Mouse (Mus musculus) midbrain, embryonic 13.5 days (tissue): Measurements from ENCODE around the gene Hlcs. TPM values are rescaled to one million over a fixed set of nuclear protein-coding genes. Genes with fewer than 3 reads are reported as not detected.

Source experiments
- ATAC-seq: fragments of 200-750 bp; cut with Nextera tagmentation; 2 replicates; pipeline ENCODE4 v1.8.0; 2017; ENCODE audit warnings: mild to moderate bottlenecking, moderate TSS enrichment, moderate library complexity
- H3K27ac ChIP-seq: fragments of 300-500 bp; sonication (generic); 2 replicates; pipeline ENCODE4 v1.5.1; 2015; ENCODE audit warnings: inconsistent platforms, mild to moderate bottlenecking, moderate library complexity
- H3K27me3 ChIP-seq: fragments of 300-500 bp; sonication (generic); 2 replicates; pipeline ENCODE4 v1.6.1; 2015; ENCODE audit warnings: mild to moderate bottlenecking, inconsistent platforms
- H3K36me3 ChIP-seq: fragments of 300-500 bp; sonication (generic); 2 replicates; pipeline ENCODE4 v1.6.1; 2015; ENCODE audit warnings: mild to moderate bottlenecking, inconsistent platforms
- H3K4me1 ChIP-seq: fragments of 300-500 bp; sonication (generic); replicated peaks from 2 replicates; pipeline ENCODE4 v1.6.1; 2015; ENCODE audit warnings: inconsistent platforms
- H3K4me2 ChIP-seq: fragments of 300-500 bp; sonication (generic); replicated peaks from 2 replicates; pipeline ENCODE4 v1.6.1; 2015; ENCODE audit warnings: moderate library complexity, mild to moderate bottlenecking, inconsistent platforms
- H3K4me3 ChIP-seq: fragments of 300-500 bp; sonication (generic); replicated peaks from 2 replicates; pipeline ENCODE4 v1.5.1; 2015; ENCODE audit warnings: mild to moderate bottlenecking, inconsistent platforms
- H3K9ac ChIP-seq: fragments of 300-500 bp; sonication (generic); replicated peaks from 2 replicates; pipeline ENCODE4 v1.6.1; 2015; ENCODE audit warnings: mild to moderate bottlenecking, inconsistent platforms
- H3K9me3 ChIP-seq: fragments of 300-500 bp; sonication (generic); 2 replicates; pipeline ENCODE4 v1.6.1; 2016; ENCODE audit warnings: mild to moderate bottlenecking, inconsistent platforms
- WGBS: fragments of 180-500 bp; shearing (Covaris S2); methylation state at CpG from one replicate; pipeline ENCODE4 v1.1.7; 2015; 5-methylcytosine and 5-hydroxymethylcytosine counted together
- polyA plus RNA-seq: library from polyadenylated mRNA; unstranded; fragments of >200 nt; fragmentation: Nextera tagmentation; extraction: Ambion mirVana; gene quantifications from 2 replicates; pipeline ENCODE4 v1.2.1, GENCODE M21; 2015

Gene Hlcs
- polyA plus RNA-seq, 1 experiment from 2014 or later = 9.2 TPM

DNA sequence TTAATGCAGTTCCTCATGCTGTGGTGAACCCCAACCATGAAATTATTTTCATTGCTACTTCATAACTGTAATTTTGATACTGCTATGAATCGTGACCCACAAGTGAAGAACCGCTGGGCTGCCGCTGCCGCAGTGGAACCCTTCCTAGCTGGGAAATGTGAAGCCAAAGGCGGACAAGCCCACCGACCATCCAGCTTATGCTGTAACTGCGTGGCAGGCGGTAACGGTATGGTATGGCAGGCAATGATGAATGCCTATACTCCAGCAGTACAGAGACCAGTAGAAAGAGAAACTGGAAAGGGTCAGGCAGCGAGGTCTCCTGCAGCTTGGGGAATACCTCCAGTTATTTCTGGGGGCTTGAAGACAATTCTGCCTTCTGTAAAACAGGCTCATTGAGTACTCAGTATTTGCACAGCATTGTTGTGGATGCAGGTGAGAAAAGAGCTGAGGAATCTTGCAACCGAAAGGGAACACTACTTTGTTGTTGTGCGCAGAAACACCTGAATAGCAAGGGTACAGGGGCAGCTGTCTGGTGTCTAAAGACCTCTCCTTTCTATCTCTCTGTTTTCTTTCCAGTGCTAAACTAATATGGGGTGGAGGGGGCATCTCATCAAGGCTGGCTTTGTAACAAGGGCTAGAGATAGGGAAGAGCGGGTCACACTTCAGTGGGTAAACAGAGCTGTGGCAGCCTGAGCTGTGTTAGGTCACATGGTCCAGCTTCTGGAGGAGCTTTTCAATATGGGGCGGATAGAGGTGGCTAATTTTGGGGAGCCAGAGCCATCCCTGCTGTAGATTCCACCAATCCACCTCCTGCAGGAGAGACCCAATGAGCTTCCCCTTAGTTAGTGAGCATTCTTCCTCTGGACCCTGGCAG is 224.3 kb downstream of the Hlcs start:
- peaks cover 24% of the 10 kb centered on the region for H3K4me1 ChIP-seq
- no peak overlapping the region for H3K4me2 ChIP-seq
- no peak overlapping the region for H3K27ac ChIP-seq
- whole genome bisulfite sequencing = 4% methylated on average over 14 of the region's 14 CpGs
- ATAC-seq = no peak
- H3K36me3 ChIP-seq = no peaks in the 10 kb centered on the region
- H3K9me3 ChIP-seq = no peaks in the 10 kb centered on the region
- H3K27me3 ChIP-seq = peaks cover 98% of the 10 kb centered on the region
- H3K9ac ChIP-seq = no peak overlapping the region
- no peak overlapping the region for H3K4me3 ChIP-seq

GRCm38 (mm10) chr16:94088226-94088748 is 225.1 kb downstream of the Hlcs start:
- peaks cover 98% of the 10 kb centered on the region for H3K27me3 ChIP-seq
- H3K4me1 ChIP-seq = peaks cover 24% of the 10 kb centered on the region
- no peak overlapping the region for H3K9ac ChIP-seq
- no peak overlapping the region for H3K4me2 ChIP-seq
- H3K9me3 ChIP-seq = no peaks in the 10 kb centered on the region
- no peak for ATAC-seq
- 2% methylated on average over 11 of the region's 11 CpGs for WGBS
- no peak overlapping the region for H3K27ac ChIP-seq
- H3K4me3 ChIP-seq = no peak overlapping the region
- H3K36me3 ChIP-seq = no peaks in the 10 kb centered on the region

- WGBS = 4% methylated on average over 16 of the region's 16 CpGs
- peaks cover 98% of the 10 kb centered on the region for H3K27me3 ChIP-seq
- H3K9ac ChIP-seq = no peak overlapping the region
- H3K27ac ChIP-seq = no peak overlapping the region
- H3K4me2 ChIP-seq = peak overlapping the region; percentile 24
- no peaks in the 10 kb centered on the region for H3K36me3 ChIP-seq
- H3K9me3 ChIP-seq = no peaks in the 10 kb centered on the region
- peak overlapping the region; percentile 22 for H3K4me3 ChIP-seq
- ATAC-seq = no peak
- H3K4me1 ChIP-seq = peaks cover 24% of the 10 kb centered on the region
These were observed 225.7 kb downstream of the Hlcs start for GRCm38 (mm10) chr16:94087570-94088225.

DNA sequence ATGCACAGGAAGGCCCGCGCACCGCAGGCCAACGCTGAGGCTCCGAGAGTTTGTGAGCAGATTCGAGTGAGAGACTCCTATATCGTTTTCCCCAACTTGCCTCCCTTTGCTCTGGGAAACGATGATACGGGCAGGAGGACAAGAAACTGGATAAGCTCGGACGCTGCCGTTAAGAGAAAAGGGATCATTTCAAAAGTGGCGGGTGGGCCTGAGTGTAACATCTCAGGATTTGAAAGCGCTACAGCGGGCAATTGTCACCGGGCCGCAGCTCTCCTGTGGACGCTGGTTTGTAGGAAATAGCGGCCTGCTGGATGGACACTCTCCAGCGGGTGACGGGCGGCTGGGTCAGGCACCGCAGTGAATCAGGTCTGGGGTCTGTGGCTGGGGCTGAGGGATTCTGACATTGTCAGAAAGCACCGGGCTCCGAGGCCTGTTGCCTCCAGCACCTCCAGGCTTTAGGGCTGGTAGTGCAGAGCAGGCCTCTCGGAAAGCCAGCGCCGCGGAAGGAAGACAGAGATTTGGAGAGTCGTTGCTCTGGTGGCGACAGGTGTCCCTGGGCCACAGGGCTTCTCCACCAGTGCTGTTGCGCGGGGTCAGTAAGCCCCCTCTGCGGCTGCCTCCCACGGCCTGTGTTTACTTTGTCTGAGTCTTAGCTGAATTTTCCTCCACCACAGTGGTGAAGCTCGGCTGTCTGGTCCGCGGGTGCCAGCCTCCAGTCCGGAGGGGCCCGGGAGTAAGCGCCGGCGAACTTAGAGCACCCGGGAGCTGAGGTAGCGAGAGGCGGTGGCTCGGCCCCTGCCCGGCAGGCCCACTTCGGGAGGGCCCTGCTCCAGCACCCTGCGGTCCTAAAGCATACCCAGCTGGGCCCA is 226.4 kb downstream of the Hlcs start:
- no peak overlapping the region for H3K27ac ChIP-seq
- ATAC-seq = no peak
- peak overlapping the region; percentile 22 for H3K4me3 ChIP-seq

DNA sequence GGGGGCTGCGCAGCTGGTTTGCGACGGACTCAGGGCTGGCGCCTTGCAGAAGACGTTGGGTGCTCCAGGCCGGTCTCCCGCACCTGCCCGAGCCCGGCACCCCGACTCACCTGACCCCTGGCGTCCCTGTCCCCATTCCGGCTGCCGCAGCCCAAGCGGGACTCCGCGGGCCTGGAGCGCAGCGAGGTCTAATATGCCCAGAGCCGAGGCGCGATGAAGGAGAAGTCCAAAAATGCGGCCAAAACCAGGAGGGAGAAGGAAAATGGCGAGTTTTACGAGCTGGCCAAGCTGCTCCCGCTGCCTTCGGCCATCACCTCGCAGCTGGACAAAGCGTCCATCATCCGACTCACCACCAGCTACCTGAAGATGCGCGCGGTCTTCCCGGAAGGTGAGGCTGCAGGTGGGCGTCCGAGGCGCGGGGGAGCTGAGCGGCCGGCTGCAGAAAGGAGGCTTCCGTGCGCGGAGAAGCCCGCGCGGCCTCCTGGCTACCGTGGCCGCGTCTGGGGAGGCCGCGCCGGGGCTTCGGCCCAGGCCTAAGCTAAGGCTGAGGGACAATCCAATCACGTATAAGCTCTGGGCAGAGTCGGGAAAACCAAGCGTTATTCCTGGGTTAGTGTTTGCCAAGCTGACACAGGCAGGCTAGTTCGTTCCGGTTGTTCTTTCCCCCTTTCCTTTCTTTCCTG is 227.6 kb downstream of the Hlcs start:
- no peak overlapping the region for H3K27ac ChIP-seq
- H3K27me3 ChIP-seq = peaks cover 98% of the 10 kb centered on the region
- H3K9me3 ChIP-seq = no peaks in the 10 kb centered on the region
- no peaks in the 10 kb centered on the region for H3K36me3 ChIP-seq
- H3K9ac ChIP-seq = peak overlapping the region; percentile 42
- no peak for ATAC-seq
- H3K4me1 ChIP-seq = peaks cover 24% of the 10 kb centered on the region
- under 1% methylated on average over 57 of the region's 57 CpGs for WGBS
- peak overlapping the region; percentile 32 for H3K4me3 ChIP-seq
- peak overlapping the region; percentile 48 for H3K4me2 ChIP-seq

More for the DNA sequence above, 226.4 kb downstream of the Hlcs start:
- Histone ChIP-seq H3K9me3 (no peaks in the 10 kb centered on the region), H3K36me3 (no peaks in the 10 kb centered on the region), H3K9ac (no peak overlapping the region), H3K4me1 (peaks cover 24% of the 10 kb centered on the region), H3K27me3 (peaks cover 98% of the 10 kb centered on the region), H3K4me2 (peak overlapping the region; percentile 24)
- WGBS = under 1% methylated on average over 50 of the region's 50 CpGs

GRCm38 (mm10) chr16:94084711-94085602 is 228.4 kb downstream of the Hlcs start, which contains the start of gene Sim2:
Sim2 (plus strand) TSS chr16:94084931.
- Histone ChIP-seq H3K9ac (peak within 1 kb of the TSS; percentile 42), H3K27me3 (peaks cover 98% of the 10 kb centered on the region), H3K4me3 (peak within 1 kb of the TSS; percentile 32), H3K4me1 (peaks cover 24% of the 10 kb centered on the region), H3K9me3 (no peaks in the 10 kb centered on the region), H3K4me2 (peak within 1 kb of the TSS; percentile 48), H3K36me3 (no peaks in the 10 kb centered on the region), H3K27ac (no peak within 1 kb of the TSS)
- no peak for ATAC-seq
- WGBS = under 1% methylated on average over 93 of the region's 96 CpGs

DNA sequence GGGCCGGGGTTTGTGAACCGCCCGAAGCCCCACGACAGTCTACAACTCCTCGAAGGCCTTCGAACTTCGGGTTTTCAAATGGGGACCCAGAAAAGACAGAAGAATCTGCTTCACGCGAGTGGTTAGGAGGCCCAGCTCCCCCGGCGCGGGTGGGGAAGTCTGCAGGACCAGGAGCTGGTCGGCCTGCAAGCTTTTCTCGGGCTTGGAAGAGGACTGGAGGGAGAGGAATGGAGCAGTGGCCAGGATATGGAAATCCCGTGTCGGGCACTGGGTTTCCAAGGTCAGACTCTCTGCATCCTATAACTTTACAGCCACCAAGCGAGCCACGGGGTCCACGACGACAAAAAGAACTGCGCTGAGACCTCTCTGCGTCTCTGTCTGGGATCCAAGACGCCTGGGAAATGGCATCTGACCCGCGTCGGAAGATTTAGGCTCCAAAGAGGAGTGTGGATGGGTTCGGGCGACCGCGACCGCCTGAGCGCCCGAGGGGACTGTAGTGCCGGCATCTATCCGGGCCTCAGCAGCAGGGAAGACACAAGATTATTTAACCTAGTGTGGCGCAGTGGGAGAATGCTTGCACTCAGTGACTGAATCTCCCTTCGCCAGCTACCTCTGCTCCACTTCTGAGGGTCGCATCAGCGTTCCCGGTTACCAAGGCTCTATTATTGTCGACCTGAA is 229.4 kb downstream of the Hlcs start:
- no peak overlapping the region for H3K9ac ChIP-seq
- H3K27ac ChIP-seq = no peak overlapping the region
- H3K27me3 ChIP-seq = peaks cover 98% of the 10 kb centered on the region
- H3K4me3 ChIP-seq = 0 out of 2 replicates have a peak overlapping the region, but pooled peaks have one; percentile 32
- H3K4me1 ChIP-seq = peaks cover 28% of the 10 kb centered on the region
- H3K4me2 ChIP-seq = no peak overlapping the region
- no peaks in the 10 kb centered on the region for H3K36me3 ChIP-seq
- WGBS = under 1% methylated on average over 41 of the region's 41 CpGs
- ATAC-seq = no peak
- H3K9me3 ChIP-seq = no peaks in the 10 kb centered on the region

- under 1% methylated on average over 46 of the region's 46 CpGs for WGBS
- Histone ChIP-seq H3K4me2 (no peak overlapping the region), H3K27me3 (peaks cover 98% of the 10 kb centered on the region), H3K4me1 (peaks cover 28% of the 10 kb centered on the region), H3K9me3 (no peaks in the 10 kb centered on the region), H3K27ac (no peak overlapping the region), H3K9ac (no peak overlapping the region), H3K4me3 (no peak overlapping the region), H3K36me3 (no peaks in the 10 kb centered on the region)
- no peak for ATAC-seq
These were observed 230.2 kb downstream of the Hlcs start for GRCm38 (mm10) chr16:94082960-94083847.

GRCm38 (mm10) chr16:94081996-94082708 is 231.2 kb downstream of the Hlcs start:
- Histone ChIP-seq H3K27me3 (peaks cover 98% of the 10 kb centered on the region), H3K27ac (no peak overlapping the region), H3K4me1 (peaks cover 25% of the 10 kb centered on the region), H3K36me3 (no peaks in the 10 kb centered on the region), H3K9ac (no peak overlapping the region), H3K4me2 (no peak overlapping the region), H3K4me3 (no peak overlapping the region), H3K9me3 (no peaks in the 10 kb centered on the region)
- ATAC-seq = no peak
- 9% methylated on average over 8 of the region's 8 CpGs for WGBS
